Mouse (Mus musculus) cerebellum, postnatal 25 days (tissue): ENCODE data around the gene Cenpf.
A peak's percentile ranks its signal among the peaks of the same experiment; 100 is the strongest.

Experiments
- DNase-seq, 2 experiments: peaks; one replicate each; pipeline ENCODE4 v3.0.0; 2021; ENCODE audit warnings: mixed read lengths in 2 of 2

The Cenpf gene

GRCm38 (mm10) chr1:189627976-189628768 lies 59.7 kb downstream of the Cenpf start:
- peak; percentile 42 to 61 for DNase-seq

GRCm38 (mm10) chr1:189624756-189625155 lies 63.1 kb downstream of the Cenpf start:
- no peak for DNase-seq

- DNase-seq: peak in 1 of 2 experiments; percentile 10
These were observed 68.7 kb downstream of the Cenpf start for GRCm38 (mm10) chr1:189618970-189619740.

GRCm38 (mm10) chr1:189617381-189617780 lies 70.5 kb downstream of the Cenpf start:
- DNase-seq: no peak

- DNase-seq: no peak
These were observed 72.6 kb downstream of the Cenpf start for GRCm38 (mm10) chr1:189615246-189615645.

- no peak for DNase-seq
These were observed 74.8 kb downstream of the Cenpf start for GRCm38 (mm10) chr1:189613076-189613475.

GRCm38 (mm10) chr1:189611775-189612174 lies 76.1 kb downstream of the Cenpf start:
- no peak for DNase-seq

- DNase-seq: no peak
These were observed 79.2 kb downstream of the Cenpf start for GRCm38 (mm10) chr1:189608640-189609039.

- DNase-seq: no peak
These were observed 79.8 kb downstream of the Cenpf start for GRCm38 (mm10) chr1:189608039-189608438.

GRCm38 (mm10) chr1:189605598-189606126 lies 82.2 kb downstream of the Cenpf start:
- no peak for DNase-seq

- no peak for DNase-seq
These were observed 90.8 kb downstream of the Cenpf start for GRCm38 (mm10) chr1:189597096-189597495.
